Mouse (Mus musculus) cerebellum, adult 2 months (tissue): Measurements from ENCODE around the gene Lingo1. TPM values are rescaled to one million over a fixed set of nuclear protein-coding genes. Genes with fewer than 3 reads are reported as not detected.
A peak's percentile ranks its signal among the peaks of the same experiment; 100 is the strongest.

Experiments
- DNase-seq, 2 experiments: peaks; one replicate each; pipeline ENCODE4 v3.0.0; 2021
- H3K27ac ChIP-seq: fragments of 200-500 bp; 2 replicates; pipeline ENCODE4 v1.5.1; 2012; ENCODE audit warnings: low read length, control low read depth, inconsistent platforms; ENCODE audit not compliant: insufficient read depth
- H3K27me3 ChIP-seq: fragments of 200-500 bp; 2 replicates; pipeline ENCODE4 v1.6.1; 2012; ENCODE audit warnings: inconsistent platforms, mild to moderate bottlenecking, low read length, moderate library complexity; ENCODE audit not compliant: control insufficient read depth, insufficient read depth
- H3K4me1 ChIP-seq: fragments of 200-500 bp; 2 replicates; pipeline ENCODE4 v1.6.1; 2011; ENCODE audit warnings: low read length; ENCODE audit not compliant: control insufficient read depth, insufficient read depth
- H3K4me3 ChIP-seq: fragments of 200-500 bp; replicated peaks from 2 replicates; pipeline ENCODE3; 2011; ENCODE audit warnings: mild to moderate bottlenecking, low read depth, low read length, control low read depth; ENCODE audit not compliant: insufficient read depth
- CTCF ChIP-seq: fragments of 200-500 bp; IDR thresholded peaks from 2 replicates; pipeline ENCODE4 v1.5.1; 2011; ENCODE audit warnings: low read depth, mild to moderate bottlenecking, control low read depth, low read length, moderate library complexity, borderline replicate concordance; ENCODE audit not compliant: insufficient read depth
- POLR2A ChIP-seq: fragments of 200-500 bp; IDR thresholded peaks from 2 replicates; pipeline ENCODE4 v1.6.1; 2011; ENCODE audit warnings: low read length, control low read depth, borderline replicate concordance; ENCODE audit not compliant: insufficient read depth
- WGBS: fragments of 180-500 bp; shearing (Covaris S2); methylation state at CpG from one replicate; pipeline ENCODE4 v1.1.7; 2018; 5-methylcytosine and 5-hydroxymethylcytosine counted together
- polyA plus RNA-seq: library from polyadenylated mRNA; depleted of rRNA; stranded (reverse); fragments of >200 nt; gene quantifications from 2 replicates; pipeline ENCODE4 v1.2.3, GENCODE M21; 2012

Lingo1 gene
- polyA plus RNA-seq, 1 experiment: 88.3 TPM

DNA sequence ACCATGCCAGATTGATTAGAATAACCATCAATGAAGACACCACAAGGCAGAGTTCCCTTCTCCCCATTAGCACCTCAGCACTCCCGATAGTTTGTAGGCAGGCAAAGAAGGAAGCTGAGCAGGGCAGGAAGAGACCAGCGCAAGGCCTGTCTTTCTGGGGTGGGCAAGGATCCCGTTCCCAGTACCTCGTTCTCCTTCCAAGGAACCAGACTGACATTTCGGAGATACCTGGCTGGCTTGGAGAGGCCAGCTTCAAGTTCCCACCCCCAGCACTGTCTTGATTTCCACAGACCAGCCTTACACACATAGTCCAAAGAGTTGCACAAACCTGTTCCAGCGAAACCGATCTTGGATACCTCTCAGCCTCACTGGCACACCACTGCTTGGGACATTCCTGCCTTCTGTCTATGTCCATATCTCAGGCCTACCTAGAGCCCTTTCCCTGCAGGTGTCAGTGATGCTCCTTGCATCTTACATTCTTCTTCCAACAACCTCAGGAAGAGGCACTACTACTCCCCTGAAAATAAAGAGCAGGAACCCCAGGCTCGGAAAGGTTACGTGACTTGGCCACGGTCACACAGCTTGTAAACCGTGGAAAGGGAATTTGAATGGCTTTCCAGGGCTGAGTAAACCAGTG lies 159.4 kb downstream of the Lingo1 start:
- no peaks in the 10 kb centered on the region for H3K27me3 ChIP-seq
- no peak overlapping the region for H3K4me3 ChIP-seq
- DNase-seq: peak; percentile 29 to 31
- H3K27ac ChIP-seq: no peak overlapping the region
- H3K4me1 ChIP-seq: peaks cover 8% of the 10 kb centered on the region
- WGBS: 43% methylated on average over 11 of the region's 11 CpGs
- TF ChIP-seq CTCF (0 out of 2 replicates have a peak, but pooled peaks have one; percentile 3), POLR2A (no peak)

DNA sequence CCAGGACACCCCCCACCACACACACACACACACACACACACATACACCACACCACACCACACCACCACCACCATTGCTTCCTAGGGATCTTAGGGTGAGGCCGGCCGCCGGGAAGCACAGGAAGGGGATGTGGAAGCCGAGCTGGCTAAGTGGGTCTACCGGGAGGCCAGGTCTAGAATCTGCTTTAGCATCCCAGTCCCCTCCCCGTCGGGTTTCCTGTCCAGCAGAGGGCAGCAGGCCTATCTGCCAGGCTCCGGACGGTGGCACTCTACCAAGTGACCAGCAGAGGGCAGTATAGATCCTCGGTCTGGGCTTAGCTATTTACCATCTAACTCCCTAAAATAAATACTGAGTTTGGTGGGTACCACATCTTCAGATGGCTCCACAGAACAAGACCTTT lies 160.1 kb downstream of the Lingo1 start:
- peak; percentile 99 for TF ChIP-seq CTCF
- TF ChIP-seq POLR2A: no peak
- H3K4me3 ChIP-seq: peak overlapping the region; percentile 53
- WGBS: under 1% methylated on average over 10 of the region's 10 CpGs
- peak; percentile 89 to 95 for DNase-seq
- peaks cover 8% of the 10 kb centered on the region for H3K4me1 ChIP-seq
- peak overlapping the region; percentile 37; the same call in 1 of the 2 replicates for H3K27ac ChIP-seq
- H3K27me3 ChIP-seq: no peaks in the 10 kb centered on the region

DNA sequence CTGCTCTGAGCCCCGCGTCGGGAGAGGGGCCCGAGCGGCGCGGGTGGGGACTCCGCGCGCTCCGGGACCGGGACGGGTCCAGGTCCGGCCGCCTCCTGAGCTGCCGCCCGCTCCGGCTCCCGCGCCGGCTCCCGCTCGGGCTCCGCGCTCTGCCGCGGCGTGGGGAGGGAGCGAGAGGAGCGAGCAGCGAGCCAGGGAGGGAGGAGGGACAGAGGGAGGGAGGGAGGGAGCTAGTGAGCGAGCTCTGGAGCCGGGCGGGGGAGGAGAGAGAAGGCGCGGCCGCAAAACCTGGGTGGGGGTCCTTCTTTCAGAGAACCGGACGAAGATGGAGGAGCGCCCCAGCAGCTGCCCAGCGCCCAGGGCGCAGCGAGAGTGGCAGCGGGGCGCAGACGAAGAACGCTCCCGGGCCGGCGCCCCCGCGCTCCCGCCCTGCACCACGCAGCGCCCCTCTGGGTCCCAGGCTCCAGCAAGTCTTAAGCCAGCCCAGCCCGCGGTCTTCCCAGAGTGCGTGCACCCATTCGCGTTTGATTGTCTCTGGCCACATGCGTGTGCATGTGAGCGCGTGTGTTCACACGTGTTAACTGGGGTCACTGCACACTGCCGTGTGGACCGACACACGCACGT lies 160.7 kb downstream of the Lingo1 start:
- peak in 1 of 2 experiments; percentile 84 for DNase-seq
- 1% methylated on average over 38 of the region's 68 CpGs for WGBS

DNA sequence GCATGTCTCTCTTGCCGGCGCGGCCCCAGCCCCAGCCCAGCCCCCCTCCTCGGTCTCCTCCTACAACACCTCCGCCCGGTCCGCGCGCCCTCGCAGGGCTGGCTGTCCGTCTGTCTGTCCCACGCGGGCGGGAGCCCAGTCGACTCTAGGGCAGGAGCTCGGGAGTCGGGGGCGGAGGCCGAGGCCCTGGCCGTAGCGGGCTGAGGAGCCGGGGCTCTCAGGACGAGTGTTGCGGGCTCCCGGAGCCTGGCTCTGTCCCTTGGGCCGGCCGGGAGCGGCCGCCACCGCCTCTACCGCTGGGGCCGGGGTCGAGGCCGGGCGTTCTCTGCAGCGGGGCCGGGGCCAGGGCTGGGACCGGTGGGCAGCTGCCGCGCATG lies 161.2 kb downstream of the Lingo1 start:
- peaks cover 8% of the 10 kb centered on the region for H3K4me1 ChIP-seq
- H3K4me3 ChIP-seq: peak overlapping the region; percentile 53
- peak overlapping the region; percentile 86 for H3K27ac ChIP-seq
- H3K27me3 ChIP-seq: no peaks in the 10 kb centered on the region
- TF ChIP-seq POLR2A (no peak), CTCF (no peak)
- peak; percentile 61 to 80 for DNase-seq
- 0% methylated on average over 39 of the region's 40 CpGs for WGBS

More for the DNA sequence above, 160.7 kb downstream of the Lingo1 start:
- peak overlapping the region; percentile 86 for H3K27ac ChIP-seq
- TF ChIP-seq POLR2A (peak; percentile 43; the same call in 1 of the 2 replicates), CTCF (no peak)
- H3K27me3 ChIP-seq: no peaks in the 10 kb centered on the region
- H3K4me1 ChIP-seq: peaks cover 8% of the 10 kb centered on the region
- H3K4me3 ChIP-seq: peak overlapping the region; percentile 53

DNA sequence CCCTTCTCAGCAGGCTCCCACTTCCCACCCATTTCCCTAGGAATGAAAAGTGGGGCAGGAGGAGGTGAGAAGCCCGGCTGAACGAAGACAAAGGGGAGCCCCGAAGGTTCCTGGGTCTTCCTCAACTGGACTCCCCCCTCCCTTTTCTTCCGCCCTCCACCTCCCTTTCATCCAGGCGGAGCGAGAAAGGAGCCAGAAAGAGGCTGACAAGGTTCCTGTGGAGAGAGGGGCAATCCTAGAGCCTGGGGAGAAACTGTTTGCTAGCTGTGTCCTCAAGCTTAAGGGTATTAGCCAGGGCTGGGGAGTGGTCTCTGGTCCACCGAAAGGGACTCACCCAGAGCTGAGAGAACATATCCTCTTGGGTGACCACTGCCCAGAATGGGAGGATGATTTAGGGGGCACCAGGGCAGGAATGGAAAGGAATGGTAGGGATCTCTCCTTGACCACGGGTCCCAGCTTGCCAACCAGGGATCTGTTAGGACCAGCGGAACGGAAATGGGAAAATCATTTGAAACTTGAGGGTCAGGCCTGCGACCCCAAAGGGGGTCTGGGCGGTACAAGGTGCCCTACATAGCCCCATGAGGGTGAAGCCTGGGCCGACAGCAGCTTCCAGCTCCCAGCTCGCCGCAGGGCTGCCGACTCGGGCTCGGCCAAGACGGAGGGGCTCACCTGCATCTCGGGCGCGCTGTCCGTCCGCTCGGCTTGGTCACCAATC lies 161.7 kb downstream of the Lingo1 start:
- TF ChIP-seq POLR2A: no peak
- TF ChIP-seq CTCF: no peak
- Histone ChIP-seq H3K4me1 (peaks cover 11% of the 10 kb centered on the region), H3K27me3 (no peaks in the 10 kb centered on the region), H3K4me3 (peak overlapping the region; percentile 53), H3K27ac (peak overlapping the region; percentile 18; the same call in 1 of the 2 replicates)
- peak in 1 of 2 experiments; percentile 31 for DNase-seq
- under 1% methylated on average over 25 of the region's 25 CpGs for WGBS

DNA sequence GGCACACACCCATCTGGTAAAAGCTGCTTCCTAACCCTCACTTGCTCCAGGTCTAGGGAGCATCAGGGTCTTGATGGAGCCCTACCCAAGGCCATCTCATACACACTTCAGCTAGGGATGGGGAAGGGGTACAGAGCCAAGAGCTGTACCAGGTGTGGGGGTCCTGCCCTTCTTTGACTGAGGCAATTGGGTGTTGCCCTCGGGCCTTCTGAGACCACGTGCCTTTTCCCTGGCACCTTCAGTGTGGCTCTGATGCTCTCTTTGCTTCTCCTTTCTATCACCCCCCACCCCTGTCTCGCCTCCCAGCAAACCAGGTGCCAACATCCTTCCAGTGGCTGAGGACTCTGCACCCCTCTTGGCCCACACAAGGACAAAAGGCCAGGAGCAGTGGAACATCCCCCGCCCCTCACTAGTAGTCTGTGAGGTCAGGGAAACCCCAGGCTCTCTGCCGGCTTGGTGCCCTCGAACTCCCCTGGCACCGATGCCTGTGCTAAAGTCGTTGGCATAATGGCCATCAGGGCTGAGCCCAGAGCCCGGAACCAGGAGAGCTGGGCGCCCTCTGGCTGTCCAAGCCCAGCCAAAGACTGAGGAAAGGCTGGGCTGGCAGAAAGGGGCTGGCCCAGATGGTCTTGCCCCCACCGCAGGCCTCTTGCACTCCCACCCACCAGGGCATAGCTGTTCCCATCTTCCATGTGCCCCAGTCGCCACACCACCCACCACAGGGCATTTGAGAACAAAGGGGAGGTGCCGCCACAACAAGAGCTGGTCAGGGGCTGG lies 162.6 kb downstream of the Lingo1 start:
- H3K4me3 ChIP-seq: peak overlapping the region; percentile 53
- DNase-seq: peak; percentile 73 to 77
- H3K4me1 ChIP-seq: peaks cover 14% of the 10 kb centered on the region
- TF ChIP-seq POLR2A (no peak), CTCF (peak; percentile 51; the same call in 1 of the 2 replicates)
- H3K27me3 ChIP-seq: no peaks in the 10 kb centered on the region
- no peak overlapping the region for H3K27ac ChIP-seq
- WGBS: 8% methylated on average over 13 of the region's 13 CpGs

DNA sequence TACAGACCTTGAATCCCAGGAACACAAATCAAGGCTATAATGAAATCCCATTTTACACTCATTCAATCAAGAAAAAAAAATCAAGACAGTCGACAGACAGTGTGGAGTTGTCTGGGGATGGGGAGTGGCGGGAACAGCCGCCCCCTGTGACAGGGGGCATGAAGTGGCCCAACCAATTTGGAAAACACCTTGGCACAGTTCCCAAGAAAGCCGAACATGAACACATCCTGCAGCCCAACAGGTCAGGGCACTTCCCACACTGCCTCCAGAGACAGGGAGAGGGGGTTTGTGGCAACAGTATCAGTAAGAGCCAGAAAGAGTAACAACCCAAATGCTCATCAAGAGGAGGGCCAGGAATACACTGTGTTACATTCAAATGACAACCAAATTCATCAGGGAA lies 165.3 kb downstream of the Lingo1 start:
- H3K27me3 ChIP-seq: no peaks in the 10 kb centered on the region
- no peak overlapping the region for H3K4me3 ChIP-seq
- 53% methylated on average over 4 of the region's 4 CpGs for WGBS
- no peak for TF ChIP-seq CTCF
- no peak for TF ChIP-seq POLR2A
- peaks cover 31% of the 10 kb centered on the region for H3K4me1 ChIP-seq
- DNase-seq: no peak
- no peak overlapping the region for H3K27ac ChIP-seq
